Mouse (Mus musculus) hindbrain, embryonic 10.5 days (tissue): Measurements from ENCODE around the gene AC124108.1. TPM values are rescaled to one million over a fixed set of nuclear protein-coding genes. Genes with fewer than 3 reads are reported as not detected.

ENCODE experiments used
- DNase-seq: peaks from one replicate; pipeline ENCODE4 v3.0.0-alpha.2; 2017; ENCODE audit warnings: low spot score
- H3K27ac ChIP-seq: fragments of 300-500 bp; sonication (generic); 2 replicates; pipeline ENCODE4 v1.5.1; 2016; ENCODE audit warnings: mild to moderate bottlenecking, moderate library complexity
- H3K27me3 ChIP-seq: fragments of 300-500 bp; sonication (generic); 2 replicates; pipeline ENCODE4 v1.6.1; 2016; ENCODE audit warnings: mild to moderate bottlenecking; ENCODE audit not compliant: poor library complexity, insufficient read depth, severe bottlenecking
- H3K36me3 ChIP-seq: fragments of 300-500 bp; sonication (generic); 2 replicates; pipeline ENCODE4 v1.6.1; 2016; ENCODE audit warnings: mild to moderate bottlenecking, moderate library complexity
- H3K4me1 ChIP-seq: fragments of 300-500 bp; sonication (generic); replicated peaks from 2 replicates; pipeline ENCODE4 v1.6.1; 2016; ENCODE audit warnings: mild to moderate bottlenecking
- H3K4me3 ChIP-seq: fragments of 300-500 bp; sonication (generic); 2 replicates; pipeline ENCODE4 v1.5.1; 2016; ENCODE audit warnings: mild to moderate bottlenecking, moderate library complexity
- H3K9me3 ChIP-seq: fragments of 300-500 bp; sonication (generic); 2 replicates; pipeline ENCODE4 v1.6.1; 2016; ENCODE audit warnings: mild to moderate bottlenecking, moderate library complexity
- WGBS: fragments of 180-500 bp; shearing (Covaris S2); methylation state at CpG from one replicate; pipeline ENCODE4 v1.1.7; 2016; 5-methylcytosine and 5-hydroxymethylcytosine counted together
- polyA plus RNA-seq: library from polyadenylated mRNA; unstranded; fragments of >200 nt; fragmentation: Nextera tagmentation; extraction: Ambion mirVana; gene quantifications from 2 replicates; pipeline ENCODE4 v1.2.1, GENCODE M21; 2016

AC124108.1 gene
- polyA plus RNA-seq, 1 experiment from 2014 or later, result 2.8 TPM

- Histone ChIP-seq H3K4me3 (no peak overlapping the region), H3K27ac (peak overlapping the region; percentile 75), H3K27me3 (peaks cover 52% of the 10 kb centered on the region), H3K9me3 (no peaks in the 10 kb centered on the region), H3K4me1 (peaks cover 98% of the 10 kb centered on the region), H3K36me3 (peaks cover 11% of the 10 kb centered on the region)
- no peak for DNase-seq
- WGBS, result 7% methylated on average over 9 of the region's 9 CpGs
Measured at GRCm38 (mm10) chr1:132197666-132198065, 6.4 kb downstream of the AC124108.1 start.

GRCm38 (mm10) chr1:132198401-132199071, 7.3 kb downstream of the AC124108.1 start:
- H3K27ac ChIP-seq, result peak overlapping the region; percentile 75; the same call in 1 of the 2 replicates
- 82% methylated on average over 16 of the region's 16 CpGs for WGBS
- H3K27me3 ChIP-seq, result peaks cover 43% of the 10 kb centered on the region
- peaks cover 11% of the 10 kb centered on the region for H3K36me3 ChIP-seq
- DNase-seq, result no peak
- H3K9me3 ChIP-seq, result no peaks in the 10 kb centered on the region
- peaks cover 96% of the 10 kb centered on the region for H3K4me1 ChIP-seq
- H3K4me3 ChIP-seq, result no peak overlapping the region

GRCm38 (mm10) chr1:132199244-132199643, 8.0 kb downstream of the AC124108.1 start:
- Histone ChIP-seq H3K27me3 (peaks cover 38% of the 10 kb centered on the region), H3K27ac (peak overlapping the region; percentile 81)

GRCm38 (mm10) chr1:132199934-132200333, 8.7 kb downstream of the AC124108.1 start:
- Histone ChIP-seq H3K4me1 (peaks cover 91% of the 10 kb centered on the region), H3K4me3 (peak overlapping the region; percentile 36), H3K27me3 (peaks cover 38% of the 10 kb centered on the region), H3K36me3 (peaks cover 6% of the 10 kb centered on the region), H3K27ac (peak overlapping the region; percentile 81), H3K9me3 (no peaks in the 10 kb centered on the region)
- 14% methylated on average over 12 of the region's 12 CpGs for WGBS
- peak; percentile 4 for DNase-seq

More at GRCm38 (mm10) chr1:132199244-132199643, 8.0 kb downstream of the AC124108.1 start:
- no peak for DNase-seq
- Histone ChIP-seq H3K9me3 (no peaks in the 10 kb centered on the region), H3K4me3 (no peak overlapping the region), H3K36me3 (peaks cover 10% of the 10 kb centered on the region), H3K4me1 (peaks cover 92% of the 10 kb centered on the region)
- WGBS, result 76% methylated on average over 6 of the region's 6 CpGs

GRCm38 (mm10) chr1:132200562-132201510, 9.6 kb downstream of the AC124108.1 start:
- Histone ChIP-seq H3K4me3 (peak overlapping the region; percentile 36), H3K36me3 (peaks cover 6% of the 10 kb centered on the region), H3K9me3 (no peaks in the 10 kb centered on the region), H3K27ac (peak overlapping the region; percentile 81), H3K27me3 (peaks cover 35% of the 10 kb centered on the region), H3K4me1 (peaks cover 89% of the 10 kb centered on the region)
- WGBS, result 7% methylated on average over 11 of the region's 11 CpGs
- DNase-seq, result peak; percentile 65

- 29% methylated on average over 4 of the region's 4 CpGs for WGBS
- peak overlapping the region; percentile 81 for H3K27ac ChIP-seq
- H3K9me3 ChIP-seq, result no peaks in the 10 kb centered on the region
- no peak overlapping the region for H3K4me3 ChIP-seq
- peaks cover 30% of the 10 kb centered on the region for H3K27me3 ChIP-seq
- H3K4me1 ChIP-seq, result peaks cover 89% of the 10 kb centered on the region
- peak; percentile 5 for DNase-seq
- H3K36me3 ChIP-seq, result peaks cover 6% of the 10 kb centered on the region
Measured at GRCm38 (mm10) chr1:132201511-132201860, 10.2 kb downstream of the AC124108.1 start.

- Histone ChIP-seq H3K27ac (peak overlapping the region; percentile 81), H3K9me3 (no peaks in the 10 kb centered on the region), H3K4me1 (peaks cover 87% of the 10 kb centered on the region), H3K36me3 (peaks cover 6% of the 10 kb centered on the region), H3K27me3 (peaks cover 27% of the 10 kb centered on the region), H3K4me3 (no peak overlapping the region)
- WGBS, result 68% methylated on average over 2 of the region's 2 CpGs
- DNase-seq, result no peak
Measured at GRCm38 (mm10) chr1:132201936-132202335, 10.7 kb downstream of the AC124108.1 start.

GRCm38 (mm10) chr1:132202771-132203170, 11.5 kb downstream of the AC124108.1 start:
- Histone ChIP-seq H3K4me3 (no peak overlapping the region), H3K9me3 (no peaks in the 10 kb centered on the region), H3K27ac (no peak overlapping the region), H3K27me3 (peaks cover 27% of the 10 kb centered on the region), H3K4me1 (peaks cover 86% of the 10 kb centered on the region), H3K36me3 (peaks cover 6% of the 10 kb centered on the region)
- WGBS, result 94% methylated on average over 5 of the region's 5 CpGs
- no peak for DNase-seq

- Histone ChIP-seq H3K4me1 (peaks cover 75% of the 10 kb centered on the region), H3K4me3 (no peak overlapping the region), H3K27ac (no peak overlapping the region), H3K36me3 (no peaks in the 10 kb centered on the region), H3K27me3 (peaks cover 17% of the 10 kb centered on the region; the same call in 1 of the 2 replicates), H3K9me3 (no peaks in the 10 kb centered on the region)
- WGBS, result 59% methylated on average over 5 of the region's 5 CpGs
- no peak for DNase-seq
Measured at GRCm38 (mm10) chr1:132205958-132206357, 14.7 kb downstream of the AC124108.1 start.

- 85% methylated on average over 3 of the region's 3 CpGs for WGBS
- peaks cover 72% of the 10 kb centered on the region for H3K4me1 ChIP-seq
Measured at GRCm38 (mm10) chr1:132206828-132207227, 15.6 kb downstream of the AC124108.1 start.

GRCm38 (mm10) chr1:132208154-132208553, 16.9 kb downstream of the AC124108.1 start:
- DNase-seq, result no peak
- peaks cover 76% of the 10 kb centered on the region for H3K4me1 ChIP-seq
- WGBS, result 12% methylated on average over 4 of the region's 4 CpGs
- peaks cover 20% of the 10 kb centered on the region; the same call in 1 of the 2 replicates for H3K27me3 ChIP-seq
- H3K27ac ChIP-seq, result peak overlapping the region; percentile 25
- H3K36me3 ChIP-seq, result no peaks in the 10 kb centered on the region
- H3K4me3 ChIP-seq, result no peak overlapping the region
- no peaks in the 10 kb centered on the region for H3K9me3 ChIP-seq

More at GRCm38 (mm10) chr1:132206828-132207227, 15.6 kb downstream of the AC124108.1 start:
- Histone ChIP-seq H3K9me3 (no peaks in the 10 kb centered on the region), H3K4me3 (no peak overlapping the region), H3K27ac (no peak overlapping the region), H3K27me3 (peaks cover 21% of the 10 kb centered on the region; the same call in 1 of the 2 replicates), H3K36me3 (no peaks in the 10 kb centered on the region)
- no peak for DNase-seq

- 88% methylated on average over 10 of the region's 10 CpGs for WGBS
- no peak for DNase-seq
- Histone ChIP-seq H3K36me3 (no peaks in the 10 kb centered on the region), H3K9me3 (no peaks in the 10 kb centered on the region), H3K4me1 (peaks cover 74% of the 10 kb centered on the region), H3K27me3 (peaks cover 20% of the 10 kb centered on the region; the same call in 1 of the 2 replicates), H3K27ac (no peak overlapping the region), H3K4me3 (no peak overlapping the region)
Measured at GRCm38 (mm10) chr1:132209400-132209799, 18.1 kb downstream of the AC124108.1 start.
